Mouse (Mus musculus) myocyte (in vitro differentiated cells): ENCODE data around the gene Itgb2. TPM values are rescaled to one million over a fixed set of nuclear protein-coding genes. Genes with fewer than 3 reads are reported as not detected.
A peak's percentile ranks its signal among the peaks of the same experiment; 100 is the strongest.

Experiments
- H3K27me3 ChIP-seq: one replicate; pipeline ENCODE4 v1.6.1; 2011; ENCODE audit not compliant: control insufficient read depth, insufficient read depth, insufficient read length
- H3K36me3 ChIP-seq: one replicate; pipeline ENCODE4 v1.6.1; 2011; ENCODE audit not compliant: control insufficient read depth, insufficient read depth
- H3K4me2 ChIP-seq: one replicate; pipeline ENCODE4 v1.6.1; 2011; ENCODE audit warnings: low read depth, control low read depth
- H3K4me3 ChIP-seq: one replicate; pipeline ENCODE4 v1.5.1; 2011; ENCODE audit warnings: mild to moderate bottlenecking, control low read depth, moderate library complexity
- H3K79me2 ChIP-seq: one replicate; pipeline ENCODE4 v1.6.1; 2011; ENCODE audit not compliant: control insufficient read depth, insufficient read depth
- H3ac ChIP-seq: one replicate; pipeline ENCODE4 v1.6.1; 2011; ENCODE audit not compliant: control insufficient read depth, insufficient read length
- CEBPB ChIP-seq: IDR thresholded peaks from 2 replicates; pipeline ENCODE4 v1.6.1; 2011; ENCODE audit warnings: mild to moderate bottlenecking, moderate library complexity; ENCODE audit not compliant: poor library complexity, insufficient read depth, severe bottlenecking
- E2F4 ChIP-seq: IDR thresholded peaks from one replicate; pipeline ENCODE4 v1.6.1; 2011; ENCODE audit warnings: mild to moderate bottlenecking, control low read depth, moderate library complexity; ENCODE audit not compliant: insufficient read depth
- MAX ChIP-seq: IDR thresholded peaks from one replicate; pipeline ENCODE4 v1.6.1; 2011; ENCODE audit warnings: low read depth, mild to moderate bottlenecking, control low read depth
- MYOD1 ChIP-seq, 3 experiments: IDR thresholded peaks; one replicate each; pipeline ENCODE4 v1.6.1; 2011; ENCODE audit warnings: control low read depth in 2 of 3, low read depth in 2 of 3, mild to moderate bottlenecking in 2 of 3, moderate library complexity in 1 of 3; ENCODE audit not compliant: insufficient read length in 2 of 3, control insufficient read depth in 1 of 3
- MYOG ChIP-seq, 3 experiments: IDR thresholded peaks; one replicate each; pipeline ENCODE4 v1.6.1; 2011; ENCODE audit warnings: control low read depth in 2 of 3, low read depth in 2 of 3, mild to moderate bottlenecking in 2 of 3; ENCODE audit not compliant: insufficient read length in 2 of 3, control insufficient read depth in 1 of 3, insufficient read depth in 1 of 3
- POLR2A ChIP-seq: IDR thresholded peaks from one replicate; pipeline ENCODE4 v1.6.1; 2011; ENCODE audit warnings: low read depth, mild to moderate bottlenecking, control low read depth, moderate library complexity; ENCODE audit not compliant: insufficient read length
- POLR2AphosphoS2 ChIP-seq: IDR thresholded peaks from one replicate; pipeline ENCODE4 v1.6.1; 2011; ENCODE audit warnings: low read depth, control low read depth; ENCODE audit not compliant: insufficient read length
- REST ChIP-seq: IDR thresholded peaks from one replicate; pipeline ENCODE4 v1.6.1; 2011; ENCODE audit warnings: mild to moderate bottlenecking, control low read depth, moderate library complexity; ENCODE audit not compliant: insufficient read depth, insufficient read length
- SRF ChIP-seq: IDR thresholded peaks from one replicate; pipeline ENCODE4 v1.6.1; 2011; ENCODE audit warnings: low read depth; ENCODE audit not compliant: control insufficient read depth, insufficient read length
- TCF12 ChIP-seq: IDR thresholded peaks from one replicate; pipeline ENCODE4 v1.6.1; 2011; ENCODE audit warnings: mild to moderate bottlenecking, control low read depth; ENCODE audit not compliant: poor library complexity, insufficient read depth, severe bottlenecking
- TCF3 ChIP-seq: IDR thresholded peaks from one replicate; pipeline ENCODE4 v1.6.1; 2011; ENCODE audit warnings: low read depth, control low read depth; ENCODE audit not compliant: insufficient read length
- USF1 ChIP-seq: IDR thresholded peaks from one replicate; pipeline ENCODE4 v1.6.1; 2011; ENCODE audit warnings: low read depth, mild to moderate bottlenecking, control low read depth, moderate library complexity
- polyA plus RNA-seq: library from polyadenylated mRNA; unstranded; fragments of >200 nt; fragmentation: generic; extraction: Trizol; gene quantifications from one replicate; pipeline ENCODE4 v1.2.1, GENCODE M21; 2012; ENCODE audit warnings: missing spikeins

Itgb2 gene
- polyA plus RNA-seq, 1 experiment = 1.3 TPM

- Histone ChIP-seq H3K4me3 (peak overlapping the region; percentile 66), H3K79me2 (peaks cover 28% of the 10 kb centered on the region), H3ac (peak overlapping the region; percentile 90), H3K36me3 (no peaks in the 10 kb centered on the region), H3K4me2 (peak overlapping the region; percentile 99), H3K27me3 (no peaks in the 10 kb centered on the region)
- TF ChIP-seq CEBPB (no peak), POLR2A (no peak), TCF3 (no peak), MYOG (IDR thresholded peaks at IDR 0.05; ENCODE audit: control insufficient read depth in 1 of 3, insufficient read depth in 1 of 3, insufficient read length in 2 of 3, low read depth in 2 of 3) (no peak), USF1 (no peak), E2F4 (no peak), REST (no peak), MYOD1 (IDR thresholded peaks at IDR 0.05; ENCODE audit: control insufficient read depth in 1 of 3, insufficient read length in 2 of 3, low read depth in 2 of 3) (no peak), MAX (no peak), TCF12 (no peak), POLR2AphosphoS2 (no peak), SRF (no peak)
Measured at GRCm38 (mm10) chr10:77606855-77607254, 76.8 kb downstream of the Itgb2 start.

- Histone ChIP-seq H3ac (peak overlapping the region; percentile 90), H3K4me3 (peak overlapping the region; percentile 66), H3K79me2 (peaks cover 28% of the 10 kb centered on the region), H3K4me2 (peak overlapping the region; percentile 99), H3K36me3 (no peaks in the 10 kb centered on the region), H3K27me3 (no peaks in the 10 kb centered on the region)
- no peak for TF ChIP-seq TCF3
- no peak for TF ChIP-seq TCF12
- TF ChIP-seq USF1 = no peak
- no peak for TF ChIP-seq POLR2A
- no peak for TF ChIP-seq E2F4
- TF ChIP-seq SRF = no peak
- TF ChIP-seq POLR2AphosphoS2 = no peak
- TF ChIP-seq MYOD1 (IDR thresholded peaks at IDR 0.05; ENCODE audit: control insufficient read depth in 1 of 3, insufficient read length in 2 of 3, low read depth in 2 of 3) = no peak
- TF ChIP-seq CEBPB = no peak
Measured at GRCm38 (mm10) chr10:77607441-77607840, 77.4 kb downstream of the Itgb2 start.

GRCm38 (mm10) chr10:77608589-77608988 is 78.5 kb downstream of the Itgb2 start:
- TF ChIP-seq TCF3 (no peak), TCF12 (no peak), SRF (no peak), MYOG (IDR thresholded peaks at IDR 0.05; ENCODE audit: control insufficient read depth in 1 of 3, insufficient read depth in 1 of 3, insufficient read length in 2 of 3, low read depth in 2 of 3) (no peak), MAX (no peak), MYOD1 (IDR thresholded peaks at IDR 0.05; ENCODE audit: control insufficient read depth in 1 of 3, insufficient read length in 2 of 3, low read depth in 2 of 3) (no peak), CEBPB (no peak), E2F4 (no peak), USF1 (no peak), POLR2AphosphoS2 (no peak), POLR2A (no peak), REST (no peak)
- no peak overlapping the region for H3K4me3 ChIP-seq
- H3K36me3 ChIP-seq = no peaks in the 10 kb centered on the region
- no peaks in the 10 kb centered on the region for H3K27me3 ChIP-seq
- no peak overlapping the region for H3K4me2 ChIP-seq
- no peak overlapping the region for H3ac ChIP-seq
- H3K79me2 ChIP-seq = peaks cover 35% of the 10 kb centered on the region

- H3K79me2 ChIP-seq = peaks cover 35% of the 10 kb centered on the region
- no peak overlapping the region for H3K4me2 ChIP-seq
- H3ac ChIP-seq = no peak overlapping the region
- TF ChIP-seq MYOG (IDR thresholded peaks at IDR 0.05; ENCODE audit: control insufficient read depth in 1 of 3, insufficient read depth in 1 of 3, insufficient read length in 2 of 3, low read depth in 2 of 3) (no peak), CEBPB (no peak), E2F4 (no peak), TCF12 (no peak), USF1 (no peak), TCF3 (no peak), POLR2A (no peak), SRF (no peak), POLR2AphosphoS2 (no peak), MAX (no peak), REST (no peak), MYOD1 (IDR thresholded peaks at IDR 0.05; ENCODE audit: control insufficient read depth in 1 of 3, insufficient read length in 2 of 3, low read depth in 2 of 3) (no peak)
- H3K27me3 ChIP-seq = no peaks in the 10 kb centered on the region
- H3K4me3 ChIP-seq = no peak overlapping the region
- H3K36me3 ChIP-seq = no peaks in the 10 kb centered on the region
Measured at GRCm38 (mm10) chr10:77610221-77610961, 80.3 kb downstream of the Itgb2 start.

- TF ChIP-seq POLR2A = no peak
- no peak overlapping the region for H3K4me3 ChIP-seq
- peaks cover 17% of the 10 kb centered on the region for H3K79me2 ChIP-seq
- H3K4me2 ChIP-seq = no peak overlapping the region
- H3ac ChIP-seq = no peak overlapping the region
- no peaks in the 10 kb centered on the region for H3K27me3 ChIP-seq
- H3K36me3 ChIP-seq = peaks cover 28% of the 10 kb centered on the region
Measured at GRCm38 (mm10) chr10:77613409-77613808, 83.4 kb downstream of the Itgb2 start.

Other genes starting within 250 kb of the Itgb2 start
- gene Adarb1, start 112.0 kb upstream of the Itgb2 start, polyA plus RNA-seq = 4.5 TPM
- 34.4 TPM for gene Fam207a, start 14.5 kb upstream of the Itgb2 start, polyA plus RNA-seq
- gene Pttg1ip, start 51.5 kb downstream of the Itgb2 start, polyA plus RNA-seq = 237 TPM
- 127 TPM for gene Sumo3, start 75.8 kb downstream of the Itgb2 start, polyA plus RNA-seq
- gene Gm49325, start 75.9 kb downstream of the Itgb2 start, polyA plus RNA-seq = 8.8 TPM
- gene Ube2g2, start 92.0 kb downstream of the Itgb2 start, polyA plus RNA-seq = 181 TPM
- gene Tspear, start 156.3 kb downstream of the Itgb2 start, polyA plus RNA-seq = not detected
- gene Gm19402, start 160.5 kb downstream of the Itgb2 start, polyA plus RNA-seq = not detected
- gene Gm9508, start 167.0 kb downstream of the Itgb2 start, polyA plus RNA-seq = not detected
- gene Gm10272, start 176.4 kb downstream of the Itgb2 start, polyA plus RNA-seq = not detected
- not detected for gene Gm10024, start 181.2 kb downstream of the Itgb2 start, polyA plus RNA-seq
- not detected for gene Gm10142, start 185.6 kb downstream of the Itgb2 start, polyA plus RNA-seq
- gene Krtap12-1, start 190.3 kb downstream of the Itgb2 start, polyA plus RNA-seq = not detected
- not detected for gene Gm10100, start 196.2 kb downstream of the Itgb2 start, polyA plus RNA-seq
- gene Gm18596, start 212.4 kb downstream of the Itgb2 start, polyA plus RNA-seq = not detected
- gene Gm9736, start 221.1 kb downstream of the Itgb2 start, polyA plus RNA-seq = not detected
- not detected for gene Gm3233, start 229.4 kb downstream of the Itgb2 start, polyA plus RNA-seq
- gene Gm3238, start 241.1 kb downstream of the Itgb2 start, polyA plus RNA-seq = not detected
- gene Gm7138, start 246.7 kb downstream of the Itgb2 start, polyA plus RNA-seq = not detected